Mouse (Mus musculus) macrophage (primary cell): ENCODE data around the gene Nprl2. TPM values are rescaled to one million over a fixed set of nuclear protein-coding genes. Genes with fewer than 3 reads are reported as not detected.

ENCODE experiments used
- H3K27ac ChIP-seq: fragments of 350-480 bp; formaldehyde crosslinking; 2 replicates; pipeline ENCODE4 v1.9.0; 2021
- H3K36me3 ChIP-seq: fragments of 350-480 bp; formaldehyde crosslinking; 2 replicates; pipeline ENCODE4 v1.9.0; 2021; ENCODE audit errors: inconsistent target
- H3K4me3 ChIP-seq: fragments of 350-480 bp; formaldehyde crosslinking; 2 replicates; pipeline ENCODE4 v1.9.0; 2021; ENCODE audit errors: inconsistent target
- H3K79me2 ChIP-seq: fragments of 350-480 bp; formaldehyde crosslinking; 2 replicates; pipeline ENCODE4 v1.9.0; 2021; ENCODE audit errors: inconsistent target
- WGBS: methylation state at CpG from one replicate; pipeline ENCODE4 v1.1.7; 2026; ENCODE audit warnings: inconsistent platforms; ENCODE audit not compliant: missing documents; 5-methylcytosine and 5-hydroxymethylcytosine counted together
- polyA plus RNA-seq: library from polyadenylated mRNA; stranded (reverse); fragments of 250-400 nt; gene quantifications from 3 replicates; pipeline ENCODE4 v1.2.4, GENCODE M21; 2018; ENCODE audit warnings: inconsistent platforms
- total RNA-seq, 78 experiments: library from RNA; depleted of rRNA; stranded (reverse); fragments of 250-400 nt; gene quantifications; 1 replicate in 9 of 78; 2 replicates in 24 of 78; 3 replicates in 43 of 78; 4 replicates in 2 of 78; pipeline ENCODE4 v1.2.4; 2018; ENCODE audit warnings: inconsistent platforms in 56 of 78

Nprl2 gene
- total RNA-seq (2018; cell fraction: chromatin; rRNA removed), result 10 to 100 TPM in 14 of 26 experiments, 1 to 10 TPM in 12; 2.6 to 35.7 (median 11.3) TPM
- 10 to 100 TPM in 1 of 26 experiments, 1 to 10 TPM in 25; 4.5 to 10.6 (median 7.5) TPM for total RNA-seq (2018; cell fraction: cytosol; rRNA removed)
- total RNA-seq (2018; cell fraction: nucleus; rRNA removed), result 10 to 100 TPM in 8 of 26 experiments, 1 to 10 TPM in 18; 1.8 to 21.2 (median 8.1) TPM
- 9.4 to 15.1 TPM (median 10.0 TPM) in 3 replicates for polyA plus RNA-seq

DNA sequence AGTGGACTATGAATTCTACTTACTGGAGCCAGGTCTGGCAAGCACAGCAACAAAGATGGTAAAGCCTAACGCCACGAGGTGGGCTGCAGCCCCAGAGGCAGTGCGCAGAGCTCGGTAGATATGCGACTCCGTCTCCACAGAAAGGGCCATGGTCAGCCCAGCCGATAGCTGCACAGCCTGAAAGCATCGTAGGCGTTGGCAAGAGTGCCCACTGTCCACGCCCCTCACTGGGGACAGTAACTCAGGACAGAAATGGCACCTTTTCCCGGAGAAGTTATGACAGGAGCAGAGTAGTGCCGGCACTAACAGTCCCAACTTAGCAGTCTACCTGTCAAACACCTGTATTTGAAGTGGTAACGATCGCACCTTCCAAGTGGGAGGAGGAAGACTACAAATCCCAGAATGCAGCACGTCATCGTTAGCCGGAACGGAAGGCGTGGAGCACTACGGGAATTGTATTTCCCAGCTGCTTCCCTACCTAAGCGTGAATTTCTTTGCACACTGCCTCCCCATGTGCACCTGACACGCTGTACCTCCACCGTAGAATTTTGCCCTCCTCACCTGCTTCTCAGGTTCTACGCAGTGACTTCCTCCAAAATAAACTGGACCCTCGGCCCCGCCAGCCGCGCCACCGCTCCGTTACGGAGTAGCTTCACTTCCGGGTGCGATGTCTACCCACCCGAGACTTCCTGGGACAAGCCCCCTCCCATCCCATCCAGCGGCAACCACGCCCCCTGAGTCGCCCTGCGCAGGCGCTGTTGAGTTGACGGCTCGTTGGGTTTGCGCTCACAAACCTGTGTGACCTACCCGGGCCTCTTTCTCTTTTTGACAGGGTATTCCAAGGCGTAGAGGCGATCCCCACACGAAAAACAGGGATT lies at the start of gene Nprl2, which contains the start of gene Cyb561d2:
Gene Nprl2 (plus strand): TSS at position 753 of the 878 bp plus-strand sequence.
Gene Cyb561d2 (minus strand): TSS at position 720 of the 878 bp plus-strand sequence.
- Histone ChIP-seq H3K4me3 (peak within 1 kb of the TSS; percentile 78), H3K79me2 (peaks cover 17% of the 10 kb centered on the region), H3K36me3 (peaks cover 41% of the 10 kb centered on the region), H3K27ac (peak within 1 kb of the TSS; percentile 72)
- 1% methylated on average over 46 of the region's 46 CpGs for WGBS

DNA sequence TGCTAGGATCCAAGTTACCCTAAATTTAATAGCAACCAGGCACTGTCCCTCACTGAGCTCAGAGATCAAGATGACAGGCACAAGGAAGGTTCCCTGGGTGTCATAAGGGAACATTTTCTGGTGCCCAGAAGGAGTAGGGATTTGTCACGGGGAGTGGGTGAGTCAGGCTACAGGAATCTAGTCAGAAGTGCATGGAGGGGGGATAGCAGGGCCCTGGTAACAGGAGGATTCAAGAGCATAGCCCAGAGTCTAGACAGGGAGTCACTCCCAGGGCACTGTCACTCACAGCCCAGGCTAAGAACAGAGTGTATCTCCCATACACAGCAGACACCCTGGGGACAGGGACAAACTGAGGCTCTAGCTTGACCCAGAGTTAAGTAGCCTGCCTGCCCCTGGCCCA lies 48.5 kb upstream of the Nprl2 start:
- no peak overlapping the region for H3K4me3 ChIP-seq
- H3K36me3 ChIP-seq, result no peaks in the 10 kb centered on the region
- no peaks in the 10 kb centered on the region for H3K79me2 ChIP-seq
- no peak overlapping the region for H3K27ac ChIP-seq
- 67% methylated on average over 1 of the region's 1 CpGs for WGBS

DNA sequence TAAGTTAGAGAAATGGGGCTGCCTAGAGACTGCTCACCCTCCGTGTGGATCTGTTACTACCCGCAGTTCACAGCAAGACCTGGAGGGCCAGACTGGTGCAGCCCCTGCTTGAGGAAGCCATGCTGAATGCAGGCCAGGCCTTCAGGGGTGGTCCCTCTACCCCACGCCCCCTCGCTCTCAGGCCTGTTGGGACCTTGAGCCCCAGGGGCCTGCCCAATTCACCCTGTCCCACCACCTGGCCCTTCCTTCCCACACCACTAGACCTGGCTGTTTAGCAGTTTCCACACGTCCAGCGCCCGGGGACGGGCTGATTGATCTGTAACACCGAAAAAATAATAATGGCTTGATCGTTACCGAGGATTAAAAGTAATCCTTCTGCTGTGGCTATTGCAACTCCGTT lies 47.8 kb upstream of the Nprl2 start:
- WGBS, result 95% methylated on average over 12 of the region's 12 CpGs
- no peak overlapping the region for H3K4me3 ChIP-seq
- no peaks in the 10 kb centered on the region for H3K36me3 ChIP-seq
- no peak overlapping the region for H3K27ac ChIP-seq
- H3K79me2 ChIP-seq, result no peaks in the 10 kb centered on the region

DNA sequence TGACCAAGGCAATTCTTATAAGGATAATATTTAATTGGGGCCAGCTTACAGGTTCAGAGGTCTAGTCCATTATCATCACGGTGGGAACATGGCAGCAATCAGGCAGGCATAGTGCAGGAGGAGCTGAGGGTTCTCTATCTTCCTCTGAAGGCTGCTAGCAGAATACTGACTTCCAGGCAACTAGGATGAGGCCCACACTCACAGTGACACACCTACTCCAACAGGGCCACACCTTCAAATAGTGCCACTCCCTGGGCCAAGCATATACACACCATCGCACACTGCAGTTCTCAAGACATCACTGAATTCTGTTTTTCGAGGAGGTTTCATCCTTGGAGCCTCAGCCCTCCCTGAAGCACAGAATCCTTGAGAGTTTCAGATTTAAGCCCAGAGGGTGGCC lies 45.7 kb upstream of the Nprl2 start:
- no peaks in the 10 kb centered on the region for H3K36me3 ChIP-seq
- H3K79me2 ChIP-seq, result no peaks in the 10 kb centered on the region
- WGBS, result 89% methylated on average over 3 of the region's 3 CpGs
- H3K4me3 ChIP-seq, result no peak overlapping the region
- no peak overlapping the region for H3K27ac ChIP-seq

DNA sequence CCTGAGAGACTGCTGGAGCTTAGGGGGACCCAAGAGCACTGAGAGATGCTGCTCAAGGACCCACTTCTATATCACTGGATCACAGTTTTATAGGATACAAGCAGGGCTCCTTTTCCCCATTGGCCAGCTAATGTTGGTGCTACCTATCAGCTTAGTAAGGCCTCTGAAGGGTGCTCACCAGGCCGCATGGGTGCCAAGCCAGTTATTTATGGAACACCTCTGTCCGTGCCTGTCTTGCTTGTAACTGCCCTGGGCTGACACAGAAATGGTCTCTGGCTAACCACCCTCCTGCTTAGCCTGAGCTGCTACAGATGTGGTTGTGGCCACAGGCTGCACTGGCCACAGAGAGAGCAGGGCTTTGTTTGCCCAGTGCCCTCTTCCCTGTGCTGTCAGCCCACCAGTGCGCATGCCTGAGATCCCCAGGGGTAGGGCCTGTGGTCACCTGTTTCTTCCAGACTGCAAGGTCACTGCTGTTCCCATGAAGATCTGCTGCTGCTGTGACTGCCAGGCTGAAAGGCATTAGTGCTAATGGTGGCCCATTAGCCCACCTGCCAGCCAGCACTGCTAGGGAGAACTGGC lies 41.2 kb upstream of the Nprl2 start:
- no peaks in the 10 kb centered on the region for H3K79me2 ChIP-seq
- no peak overlapping the region for H3K27ac ChIP-seq
- 87% methylated on average over 3 of the region's 3 CpGs for WGBS
- no peak overlapping the region for H3K4me3 ChIP-seq
- H3K36me3 ChIP-seq, result no peaks in the 10 kb centered on the region

DNA sequence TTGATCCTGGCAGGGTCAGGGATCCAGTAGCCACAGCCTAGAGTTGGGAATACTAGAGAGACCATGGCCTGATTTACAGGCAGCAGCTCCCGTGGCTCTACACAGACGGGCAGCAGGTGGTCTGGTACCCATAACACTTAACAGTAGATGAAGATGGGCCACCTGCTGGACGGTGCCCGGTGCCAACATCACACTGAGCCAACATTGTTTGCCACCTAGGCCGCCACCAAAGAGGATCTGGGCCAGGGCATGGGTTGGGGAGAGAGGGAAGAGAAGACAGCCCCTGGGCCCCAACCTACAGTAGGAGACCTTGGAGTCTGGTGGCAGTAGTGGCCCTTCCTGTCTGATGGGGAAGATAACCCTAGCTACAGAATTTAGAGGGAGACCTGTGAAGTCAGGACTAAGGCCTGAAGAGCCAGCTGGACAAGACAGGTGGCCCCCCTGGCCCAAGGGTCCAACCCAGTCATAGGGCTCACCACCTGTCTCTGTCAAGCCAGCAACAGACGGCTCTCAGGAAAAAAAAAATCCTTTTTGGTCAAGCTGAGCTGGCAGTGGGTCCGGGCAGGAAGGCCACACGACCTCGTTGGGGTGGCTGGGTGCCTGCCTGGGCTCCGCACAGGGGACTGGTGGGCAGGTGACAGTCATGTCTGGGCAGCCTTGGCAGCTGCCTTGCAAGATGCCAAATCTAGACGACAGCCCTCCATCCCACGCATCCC lies 39.7 kb upstream of the Nprl2 start:
- 89% methylated on average over 12 of the region's 12 CpGs for WGBS
- Histone ChIP-seq H3K36me3 (no peaks in the 10 kb centered on the region), H3K4me3 (no peak overlapping the region), H3K27ac (no peak overlapping the region), H3K79me2 (no peaks in the 10 kb centered on the region)

DNA sequence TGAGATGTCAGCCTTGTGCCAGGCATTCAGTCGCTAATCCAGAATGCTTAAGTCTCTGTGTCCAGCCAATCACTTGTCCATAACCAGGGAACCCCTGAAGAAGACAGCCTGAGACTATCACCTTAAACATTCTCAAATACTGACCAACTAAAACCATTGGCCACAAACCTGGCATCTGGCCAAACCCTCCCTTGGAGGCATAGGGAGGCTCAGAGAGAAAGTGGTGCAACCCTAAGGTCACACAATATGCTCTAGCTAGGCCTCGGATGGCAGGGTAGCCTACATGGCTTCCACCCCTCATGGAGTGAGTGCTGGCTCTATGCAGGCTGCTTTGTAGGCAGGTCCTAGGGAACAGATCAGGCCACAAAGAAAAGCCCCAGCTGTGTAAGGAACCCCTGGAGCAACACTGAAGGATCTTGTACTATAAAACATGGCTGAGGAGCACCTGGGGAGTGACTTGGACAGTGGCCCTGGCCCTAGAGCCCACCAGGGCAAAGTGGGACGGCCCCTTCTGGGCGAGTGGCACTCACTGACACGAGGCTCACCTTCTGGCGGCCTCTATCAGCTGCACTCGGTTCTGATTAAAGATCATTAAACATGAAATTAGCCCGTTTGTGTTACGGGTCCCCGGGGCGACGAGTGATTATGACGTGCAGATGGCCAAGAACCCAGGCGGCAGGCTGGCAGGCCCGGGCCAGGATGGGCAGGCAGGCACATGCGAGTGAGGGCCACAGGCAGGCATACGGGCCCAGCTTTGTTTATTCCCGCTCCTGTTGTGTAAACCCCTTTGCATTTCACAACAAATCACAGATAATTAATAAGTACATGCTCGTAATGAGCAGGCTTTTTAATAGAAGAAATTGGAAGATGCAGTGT lies 37.1 kb upstream of the Nprl2 start:
- Histone ChIP-seq H3K79me2 (no peaks in the 10 kb centered on the region), H3K27ac (no peak overlapping the region), H3K4me3 (no peak overlapping the region), H3K36me3 (no peaks in the 10 kb centered on the region)
- WGBS, result 89% methylated on average over 19 of the region's 19 CpGs

DNA sequence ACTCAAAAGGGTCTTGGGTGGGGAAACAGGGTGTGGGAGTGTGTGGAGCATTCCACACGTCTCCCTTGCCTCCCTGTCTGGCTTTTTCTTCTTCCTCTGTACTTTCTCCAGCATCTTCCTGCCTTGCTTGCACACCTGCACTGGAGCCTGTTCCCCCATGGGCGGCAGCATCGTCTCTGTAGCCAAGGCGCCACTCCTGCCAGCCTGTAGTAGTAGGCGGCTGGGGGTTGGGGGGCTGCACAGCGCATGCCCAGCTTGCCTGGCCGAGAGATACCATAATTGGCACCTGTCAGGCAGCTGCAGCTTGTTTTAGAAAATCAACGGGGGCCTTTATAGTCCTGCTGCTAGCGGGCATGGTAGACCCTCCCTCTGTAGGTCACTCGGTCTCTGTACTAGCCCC lies 33.8 kb upstream of the Nprl2 start:
- no peak overlapping the region for H3K4me3 ChIP-seq
- H3K36me3 ChIP-seq, result no peaks in the 10 kb centered on the region
- 51% methylated on average over 9 of the region's 10 CpGs for WGBS
- no peak overlapping the region for H3K27ac ChIP-seq
- no peaks in the 10 kb centered on the region for H3K79me2 ChIP-seq

DNA sequence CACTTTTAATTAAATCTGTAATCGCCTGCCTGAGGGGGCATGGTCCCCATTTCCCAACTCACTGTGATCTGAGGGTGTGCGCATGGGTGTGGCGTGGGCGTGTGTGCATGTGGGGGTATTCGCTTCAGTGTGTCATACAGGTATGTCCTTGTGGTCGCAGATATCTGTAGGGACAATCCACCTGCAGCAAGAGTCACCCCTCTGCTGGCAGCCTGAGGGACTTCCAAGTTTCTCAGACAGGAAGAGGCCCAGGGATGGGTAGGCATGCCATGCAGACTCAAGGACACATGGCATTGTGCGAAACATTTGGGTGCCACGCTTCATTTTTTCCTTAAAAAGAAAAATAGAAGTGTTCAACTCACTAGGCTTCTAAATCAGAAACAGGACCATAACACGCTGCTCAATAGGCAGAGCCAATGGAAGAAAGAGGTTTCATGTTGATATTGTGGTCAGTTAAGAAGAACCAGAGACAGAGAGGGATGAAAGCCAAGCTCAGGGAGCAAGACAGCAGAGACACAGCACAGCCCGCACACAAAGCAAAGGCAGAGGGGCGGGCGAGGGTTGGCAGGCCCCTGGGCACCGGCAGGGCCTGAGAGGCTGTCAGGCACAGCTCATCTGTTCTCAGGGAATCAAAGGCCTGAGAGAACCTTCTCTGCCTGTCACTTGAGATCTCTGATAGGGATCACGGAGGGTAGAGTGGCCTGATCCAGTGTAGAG lies 31.5 kb upstream of the Nprl2 start:
- WGBS, result 83% methylated on average over 14 of the region's 14 CpGs
- H3K36me3 ChIP-seq, result no peaks in the 10 kb centered on the region
- no peak overlapping the region for H3K4me3 ChIP-seq
- H3K79me2 ChIP-seq, result no peaks in the 10 kb centered on the region
- no peak overlapping the region for H3K27ac ChIP-seq

DNA sequence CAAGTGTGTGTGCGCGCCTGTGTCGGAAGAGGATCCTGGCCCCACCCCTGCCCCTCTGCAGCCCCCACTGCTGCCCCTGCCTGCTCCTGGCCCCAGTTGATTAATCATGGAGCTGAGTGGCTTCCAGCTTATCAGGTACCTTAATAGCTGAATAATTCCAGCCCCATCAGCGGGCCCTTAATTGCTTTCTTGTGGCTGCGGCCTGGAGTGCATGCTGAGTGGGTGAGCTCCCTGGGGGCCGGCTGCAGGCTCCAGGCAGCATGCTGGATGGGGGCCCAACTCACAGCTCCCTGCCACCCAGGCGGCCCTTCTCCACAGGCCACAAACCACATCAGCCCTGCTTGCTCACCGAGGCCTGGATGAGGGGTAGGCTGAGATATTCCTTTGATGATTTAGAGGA lies 30.6 kb upstream of the Nprl2 start:
- WGBS, result 81% methylated on average over 8 of the region's 8 CpGs
- no peak overlapping the region for H3K4me3 ChIP-seq
- H3K27ac ChIP-seq, result no peak overlapping the region

DNA sequence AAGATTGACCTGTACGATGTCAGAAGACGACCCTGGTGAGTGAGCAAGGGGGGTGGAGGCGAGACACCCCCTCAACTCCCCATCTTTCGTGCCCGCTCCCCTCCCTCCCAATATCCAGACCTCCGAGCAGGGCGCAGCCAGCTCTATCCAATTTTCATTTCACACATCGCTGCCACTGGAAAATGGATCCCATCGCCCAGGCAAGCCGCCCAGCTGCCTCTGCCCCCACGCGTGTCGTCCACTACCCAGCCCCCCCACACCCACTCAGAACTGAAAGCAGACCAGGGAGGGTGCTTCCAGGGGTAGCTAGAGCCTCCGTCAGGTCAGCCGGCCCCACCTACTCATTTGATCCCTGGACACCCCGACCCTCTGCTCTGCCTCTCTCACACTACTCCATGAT lies 29.7 kb upstream of the Nprl2 start:
- no peak overlapping the region for H3K4me3 ChIP-seq
- H3K27ac ChIP-seq, result no peak overlapping the region
- H3K36me3 ChIP-seq, result no peaks in the 10 kb centered on the region
- no peaks in the 10 kb centered on the region for H3K79me2 ChIP-seq
- WGBS, result 92% methylated on average over 15 of the region's 16 CpGs

More for the DNA sequence above, 30.6 kb upstream of the Nprl2 start:
- no peaks in the 10 kb centered on the region for H3K79me2 ChIP-seq
- H3K36me3 ChIP-seq, result no peaks in the 10 kb centered on the region

DNA sequence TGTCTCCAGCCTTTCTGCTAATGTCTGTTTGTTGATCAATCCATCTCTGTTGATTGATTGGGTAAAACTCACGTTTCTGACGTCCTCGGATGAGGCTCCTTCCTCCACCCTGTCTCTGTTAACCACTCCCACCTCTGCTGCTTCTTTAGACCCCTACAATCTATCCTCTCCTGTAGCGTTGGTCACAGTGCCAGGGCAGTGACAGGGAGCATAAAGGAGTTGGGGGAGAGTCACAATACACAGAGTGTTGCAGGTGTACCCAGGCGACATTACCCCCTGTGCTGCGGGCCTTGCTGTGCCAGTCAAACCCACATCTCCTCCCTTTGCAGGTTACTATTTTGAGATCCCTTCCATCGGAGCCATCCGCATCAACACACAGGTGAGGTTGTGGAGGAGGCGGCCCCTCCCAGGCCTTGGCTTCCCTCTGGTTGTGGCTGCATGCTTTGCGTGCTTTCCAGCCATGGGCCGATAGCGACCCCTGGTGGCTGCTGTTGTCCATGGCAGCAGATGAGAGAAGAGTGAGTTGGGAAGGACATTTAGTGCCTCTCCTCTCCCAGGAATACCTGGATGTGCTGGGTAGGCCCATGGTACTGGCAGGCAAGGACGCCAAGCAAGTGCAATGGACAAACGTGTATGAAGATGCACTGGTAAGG lies 27.6 kb upstream of the Nprl2 start:
- Histone ChIP-seq H3K79me2 (no peaks in the 10 kb centered on the region), H3K4me3 (no peak overlapping the region), H3K36me3 (no peaks in the 10 kb centered on the region), H3K27ac (no peak overlapping the region)
- 26% methylated on average over 14 of the region's 14 CpGs for whole genome bisulfite sequencing

DNA sequence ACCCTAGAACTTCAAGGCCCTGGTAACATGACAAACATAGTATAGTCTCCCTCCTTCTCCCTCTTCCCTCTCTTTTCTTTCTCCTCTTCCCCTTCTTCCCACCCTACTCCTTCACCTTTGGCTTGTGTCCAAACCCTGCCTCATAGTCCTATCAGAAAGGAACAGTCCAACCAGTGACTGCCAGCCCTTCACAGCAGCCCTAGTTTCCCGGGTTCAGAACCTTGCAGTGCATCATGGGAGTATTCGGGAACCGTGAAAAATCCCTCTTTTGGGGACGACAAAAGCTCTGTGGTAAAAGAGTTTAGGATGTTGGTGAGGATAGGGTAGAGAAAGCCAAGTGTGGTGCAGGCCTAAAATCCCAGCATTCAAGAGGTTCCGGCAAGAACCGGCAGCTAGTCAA lies 21.7 kb upstream of the Nprl2 start:
- no peak overlapping the region for H3K4me3 ChIP-seq
- H3K79me2 ChIP-seq, result no peaks in the 10 kb centered on the region
- H3K27ac ChIP-seq, result no peak overlapping the region
- WGBS, result 93% methylated on average over 6 of the region's 6 CpGs
- no peaks in the 10 kb centered on the region for H3K36me3 ChIP-seq
